Mouse (Mus musculus) spleen, postnatal 36 days (tissue): ENCODE data around the gene Depdc1b.

Experiments used
- DNase-seq, 2 experiments: peaks; one replicate each; pipeline ENCODE4 v3.0.0; 2022; ENCODE audit warnings: low spot score in 2 of 2, mixed read lengths in 1 of 2

The Depdc1b gene

DNA sequence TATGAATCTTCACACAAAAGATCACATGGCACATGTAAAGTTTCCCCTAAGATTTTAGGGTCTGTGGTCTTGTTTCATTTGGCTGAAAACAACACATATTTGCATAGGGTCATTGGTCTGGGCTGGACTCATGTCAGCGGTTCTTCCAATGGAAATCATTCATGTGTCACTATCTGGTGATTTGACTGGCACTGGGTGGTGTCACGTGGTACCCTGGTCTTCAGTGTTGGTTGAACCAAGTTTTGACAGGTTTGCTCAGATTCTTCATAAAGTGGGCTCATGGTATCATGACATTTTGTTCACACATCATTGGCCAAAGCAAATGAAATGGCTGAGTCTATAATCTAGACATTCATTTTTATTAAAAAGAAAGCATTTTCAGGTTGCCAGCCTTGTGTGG is 1.3 kb downstream of the Depdc1b start:
- no peak for DNase-seq

DNA sequence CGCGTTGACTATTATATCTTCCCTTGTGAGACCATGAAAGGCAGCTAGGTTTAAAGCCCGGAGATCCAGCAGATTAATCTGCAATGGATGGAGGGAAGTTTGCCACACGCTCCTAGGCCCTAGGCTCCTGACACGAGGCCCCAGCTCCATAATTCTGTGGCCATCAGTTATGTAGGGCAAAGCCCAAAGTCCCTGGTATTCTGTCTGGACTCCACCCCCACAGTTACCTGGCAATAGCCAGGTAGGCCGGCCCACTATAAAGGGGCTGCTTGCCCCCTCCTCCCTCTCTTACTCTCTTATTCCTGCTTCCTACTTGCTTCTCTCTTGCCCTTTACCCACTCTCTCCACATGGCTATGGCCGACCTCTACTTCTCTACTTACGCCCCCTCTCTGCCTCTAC is 2.9 kb downstream of the Depdc1b start:
- no peak for DNase-seq

DNA sequence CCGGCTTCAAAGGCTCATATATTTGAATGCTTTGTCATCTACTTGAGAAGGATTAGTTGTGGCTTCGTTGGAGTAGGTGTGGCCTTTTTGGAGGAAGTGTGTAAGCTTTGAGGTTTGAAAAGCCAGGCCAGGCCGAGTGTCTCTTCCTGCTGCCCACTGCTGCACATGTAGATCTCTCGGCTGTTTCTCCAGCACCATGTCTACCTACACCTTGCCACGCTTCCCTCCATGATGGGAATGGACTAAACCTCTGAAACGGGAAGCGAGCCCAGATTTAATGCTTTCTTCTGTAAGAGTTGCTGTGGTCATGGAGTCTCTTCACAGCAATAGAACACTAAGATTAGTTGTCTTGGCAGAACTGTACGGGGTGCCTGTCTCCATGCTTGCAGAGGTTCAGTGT is 4.1 kb downstream of the Depdc1b start:
- no peak for DNase-seq

DNA sequence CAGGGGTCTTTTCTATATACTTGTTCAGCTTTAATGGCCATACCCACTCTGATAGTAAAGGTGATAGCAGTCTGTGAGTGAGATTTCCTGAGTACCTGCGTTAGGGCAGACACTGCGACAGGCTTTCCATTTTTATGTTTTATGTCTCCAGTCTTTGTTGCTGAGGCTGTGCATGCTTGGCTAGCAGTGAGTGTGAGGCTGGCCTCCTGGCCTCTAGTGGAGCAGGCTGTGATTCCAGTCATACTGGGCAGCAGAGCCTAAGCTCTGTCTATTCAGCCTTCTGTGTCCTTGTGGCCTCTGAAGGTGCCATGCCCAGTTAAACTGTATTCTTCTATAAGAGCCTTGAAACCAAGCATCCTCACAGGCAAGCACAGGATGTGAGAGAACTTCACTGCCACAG is 6.3 kb downstream of the Depdc1b start:
- DNase-seq, result no peak

DNA sequence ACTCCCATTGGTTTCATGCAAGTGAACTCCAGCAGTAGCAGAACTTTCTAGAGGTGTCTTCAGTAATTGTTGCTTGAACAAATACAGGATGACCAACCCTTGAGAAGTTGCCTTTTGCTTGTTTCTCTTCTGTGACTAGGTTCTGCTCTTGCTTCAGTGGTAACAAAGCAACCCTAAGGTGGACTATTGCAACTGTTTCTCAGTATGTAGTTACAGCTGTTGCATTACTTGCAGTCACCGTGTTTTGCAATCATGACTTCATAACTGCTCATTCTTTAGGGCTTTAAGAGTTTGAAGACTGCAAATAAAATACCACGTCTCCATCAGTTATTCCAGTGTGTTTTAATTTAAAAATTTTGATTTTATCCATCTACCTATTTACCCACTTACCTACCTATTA is 7.2 kb downstream of the Depdc1b start:
- no peak for DNase-seq

DNA sequence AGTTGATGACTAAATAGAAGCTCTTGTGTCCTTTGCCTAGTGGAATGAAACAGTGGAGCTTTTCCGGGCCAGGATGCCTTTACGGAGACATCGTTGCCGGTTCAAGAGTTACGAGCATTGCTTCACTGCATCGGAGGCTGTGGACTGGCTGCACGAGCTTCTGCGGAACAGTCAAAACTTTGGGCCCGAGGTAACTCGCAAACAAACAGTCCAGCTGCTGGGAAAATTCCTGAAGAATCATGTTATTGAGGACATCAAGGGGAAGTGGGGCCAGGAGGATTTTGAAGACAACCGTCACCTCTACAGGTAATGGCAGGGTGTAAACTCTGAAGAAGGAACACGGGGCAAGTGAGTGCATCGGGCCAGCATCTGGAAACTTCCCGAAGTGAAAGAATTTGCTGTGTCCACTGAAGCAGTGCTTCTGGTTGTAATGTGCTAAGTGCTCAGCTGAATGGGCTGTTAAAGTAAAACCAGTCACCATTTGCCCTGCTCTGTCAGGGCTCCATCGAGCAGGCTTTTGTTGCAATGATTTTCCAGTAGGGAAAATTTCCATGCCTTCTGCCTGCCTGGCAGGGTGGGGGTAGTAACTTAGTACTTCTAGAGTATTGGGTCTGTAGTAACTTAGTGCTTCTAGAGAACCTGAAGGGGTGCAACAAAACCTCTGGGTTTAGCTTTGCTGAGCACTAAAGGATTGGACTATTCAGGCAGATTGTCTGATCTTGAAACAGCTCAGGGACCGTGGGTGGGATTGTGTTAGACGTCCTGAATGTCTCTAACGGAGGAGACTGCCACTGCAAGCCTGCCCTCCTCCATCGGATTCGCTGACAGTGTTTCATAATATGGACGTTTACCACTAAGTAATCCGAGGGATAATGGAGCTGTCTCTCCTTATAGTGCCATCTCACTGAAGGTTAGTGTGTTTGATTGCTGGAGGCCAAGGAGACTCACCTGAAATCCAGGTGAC is 8.0 kb downstream of the Depdc1b start:
- DNase-seq, result no peak

DNA sequence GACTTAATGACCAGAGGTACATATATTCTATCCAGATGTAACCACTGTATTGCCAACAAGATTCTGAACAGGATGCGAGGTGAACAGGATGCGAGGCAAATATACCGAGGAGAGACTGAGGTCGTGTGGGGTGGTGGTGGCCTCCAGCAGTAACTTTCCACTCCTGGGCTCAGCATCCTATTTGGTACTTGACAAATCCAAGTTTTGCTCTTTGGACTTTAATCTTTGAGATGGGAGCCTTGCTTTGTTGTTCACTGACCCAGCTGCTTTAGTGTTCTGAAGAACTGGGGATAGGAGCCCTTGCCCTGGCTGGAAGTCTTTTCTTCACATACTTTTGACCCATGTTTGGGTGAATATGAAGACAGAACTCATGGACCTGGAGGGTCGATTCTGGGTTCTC is 9.7 kb downstream of the Depdc1b start:
- DNase-seq, result no peak

DNA sequence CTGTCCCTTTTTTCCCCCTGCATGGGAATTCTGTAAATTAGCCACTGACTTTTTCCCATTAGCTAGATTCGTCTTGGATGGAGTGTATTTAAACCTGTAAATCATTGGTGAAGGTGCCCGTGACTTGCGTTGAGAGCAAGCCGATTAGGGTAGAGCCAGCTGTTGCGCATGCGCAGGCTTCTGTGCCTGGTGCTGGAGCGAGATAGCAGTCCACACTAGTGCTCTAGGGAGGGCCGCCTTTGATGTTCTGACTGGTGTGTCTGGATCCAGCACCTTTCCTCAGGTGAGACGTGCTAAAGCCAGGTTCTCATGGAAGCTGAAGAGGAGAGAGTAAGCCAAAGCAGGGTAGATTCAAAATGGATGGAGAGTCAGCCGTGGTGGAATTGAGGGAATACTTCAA is 10.2 kb downstream of the Depdc1b start:
- DNase-seq, result no peak

DNA sequence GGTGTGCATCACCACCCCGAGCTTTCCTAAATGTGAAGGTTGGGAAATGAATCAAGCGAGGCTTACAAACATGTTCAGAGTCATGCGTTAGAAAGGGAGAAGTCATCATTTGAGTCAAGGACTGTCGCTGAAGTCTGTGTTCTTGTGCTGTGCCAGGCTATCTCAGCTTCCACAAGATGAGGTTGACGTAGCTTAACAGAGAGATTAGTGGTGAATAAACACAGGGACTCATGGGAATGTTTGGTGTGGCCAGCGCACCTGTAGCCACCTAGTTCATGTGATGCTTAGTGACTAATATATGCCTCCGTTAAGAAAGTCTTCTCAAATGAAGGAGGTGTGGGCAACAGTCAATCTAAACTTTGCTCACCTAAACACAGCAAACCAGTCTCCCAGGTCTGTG is 10.9 kb downstream of the Depdc1b start:
- DNase-seq, result no peak

DNA sequence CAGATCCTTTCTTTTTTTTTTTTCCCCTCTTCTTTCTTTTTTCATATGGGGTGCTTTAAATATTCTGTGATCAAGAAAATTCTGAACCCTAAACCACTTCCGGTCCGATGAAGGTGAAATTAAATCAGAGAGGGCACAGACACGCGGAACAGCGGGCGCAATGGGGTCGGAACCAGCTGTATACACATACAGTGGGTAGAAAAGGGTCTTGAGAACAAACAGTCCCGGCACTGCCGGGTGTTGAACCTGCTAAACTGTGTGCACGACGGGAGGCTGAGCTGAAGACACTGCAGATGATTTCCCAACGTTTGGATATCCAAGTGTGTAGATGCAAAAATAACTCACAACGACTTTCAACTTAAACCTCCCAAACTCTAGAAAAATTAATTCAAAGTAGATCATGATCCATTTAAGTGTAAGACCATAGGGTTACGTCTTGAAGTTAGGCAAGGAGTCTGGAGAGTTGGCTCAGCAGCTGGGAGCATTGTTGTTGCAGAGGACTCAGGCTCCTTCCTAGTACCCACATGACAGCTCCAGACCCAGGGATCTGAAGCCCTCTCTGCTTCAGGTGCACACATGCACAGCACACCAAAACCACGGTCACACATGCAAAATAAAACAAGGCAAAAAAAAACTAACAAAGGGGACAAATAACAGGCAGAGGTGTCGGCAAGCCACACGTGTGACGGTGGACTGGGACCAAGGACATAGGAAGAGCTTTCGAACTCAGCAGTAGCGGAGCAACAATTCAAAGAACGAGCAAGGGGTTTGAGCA is 12.5 kb downstream of the Depdc1b start:
- no peak for DNase-seq

DNA sequence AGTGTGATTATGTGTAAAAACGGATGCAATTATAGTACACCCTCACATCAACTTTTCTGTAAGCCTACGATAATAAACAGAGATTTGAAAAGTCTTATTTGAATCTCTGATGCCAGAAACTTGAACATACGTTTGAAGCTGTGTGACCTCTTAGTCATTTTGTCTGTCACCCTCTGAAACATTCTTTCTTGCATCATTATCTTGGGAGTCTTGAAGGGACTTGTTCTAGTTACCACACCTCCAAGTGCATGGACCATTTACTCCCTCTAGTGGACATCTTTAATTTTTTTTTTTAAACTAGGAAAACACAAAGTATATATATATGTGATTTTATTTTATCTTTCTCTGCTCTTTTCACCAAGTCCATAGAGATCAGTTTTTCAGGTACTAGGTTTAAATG is 13.6 kb downstream of the Depdc1b start:
- no peak for DNase-seq

DNA sequence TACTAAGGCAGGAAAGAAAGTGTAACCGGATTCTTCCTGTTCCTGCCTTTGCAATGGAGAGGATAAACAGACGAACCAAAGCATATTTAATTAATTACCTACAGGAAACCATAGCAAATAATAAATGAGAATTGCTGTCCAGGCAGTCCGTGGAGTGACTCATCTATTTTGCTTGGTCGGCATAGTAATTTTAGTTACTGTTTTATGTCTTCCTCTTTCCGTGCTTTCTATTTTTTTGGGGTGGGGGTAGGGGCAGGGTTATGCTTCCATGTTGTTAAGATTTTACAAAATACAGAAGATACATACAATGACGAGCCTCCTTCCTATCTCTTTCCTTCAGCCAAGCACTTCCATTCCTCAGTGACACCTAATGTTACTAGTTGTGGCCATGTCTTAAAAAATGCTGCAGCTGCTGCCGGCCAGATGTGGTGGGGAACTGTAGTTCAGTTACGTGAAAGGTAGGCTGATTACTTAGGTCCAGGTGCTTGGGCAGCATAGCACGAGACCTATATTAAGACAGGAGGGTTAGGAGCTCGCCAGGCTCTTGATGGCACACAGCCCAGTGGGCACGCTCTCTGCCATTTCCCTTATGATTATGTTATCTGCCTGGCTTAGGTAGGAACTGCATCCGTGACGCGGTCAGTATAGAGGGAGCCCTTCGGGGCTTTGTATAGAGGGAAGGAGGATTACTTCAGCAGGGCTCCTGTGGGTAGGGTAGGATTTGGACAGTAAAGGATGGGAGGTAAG is 19.3 kb downstream of the Depdc1b start:
- no peak for DNase-seq

DNA sequence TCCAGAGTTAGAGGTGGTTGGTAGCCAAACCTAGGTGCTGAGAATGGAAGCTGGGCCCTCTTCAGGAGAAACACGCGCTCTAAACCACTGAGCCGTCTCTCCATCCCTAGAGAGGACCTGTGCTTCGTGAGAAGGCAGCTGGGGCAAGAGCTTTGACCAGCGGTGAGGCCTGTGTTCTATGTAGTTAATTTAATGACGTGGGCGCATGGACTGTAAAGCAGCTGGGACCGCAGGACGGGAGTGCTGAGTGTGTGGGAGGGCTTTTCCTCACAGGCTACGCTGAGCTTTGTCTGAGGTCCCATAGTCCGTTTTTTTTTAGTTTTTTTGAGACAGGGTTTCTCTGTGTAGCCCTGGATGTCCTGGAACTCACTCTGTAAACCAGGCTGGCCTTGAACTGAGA is 20.1 kb downstream of the Depdc1b start:
- DNase-seq, result no peak

DNA sequence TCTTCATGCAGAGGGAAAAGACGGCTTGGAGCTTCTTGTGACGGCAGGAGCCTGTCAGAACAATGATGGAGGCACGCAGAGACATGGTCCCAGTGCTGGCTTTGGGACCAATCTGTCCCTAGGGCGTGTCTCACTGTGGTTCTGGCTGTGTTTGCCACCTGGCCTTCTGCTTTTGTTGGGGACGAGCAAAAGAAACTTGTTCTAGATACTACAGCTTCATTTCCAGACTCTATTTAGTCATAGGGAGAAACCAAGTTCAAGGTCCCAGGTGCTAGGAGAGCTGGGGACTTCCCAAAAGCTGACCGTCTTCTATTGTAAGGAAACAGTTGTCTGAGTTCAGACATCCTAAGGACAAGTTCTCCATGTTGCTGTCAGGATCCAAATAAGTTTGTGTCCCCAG is 21.2 kb downstream of the Depdc1b start:
- no peak for DNase-seq

DNA sequence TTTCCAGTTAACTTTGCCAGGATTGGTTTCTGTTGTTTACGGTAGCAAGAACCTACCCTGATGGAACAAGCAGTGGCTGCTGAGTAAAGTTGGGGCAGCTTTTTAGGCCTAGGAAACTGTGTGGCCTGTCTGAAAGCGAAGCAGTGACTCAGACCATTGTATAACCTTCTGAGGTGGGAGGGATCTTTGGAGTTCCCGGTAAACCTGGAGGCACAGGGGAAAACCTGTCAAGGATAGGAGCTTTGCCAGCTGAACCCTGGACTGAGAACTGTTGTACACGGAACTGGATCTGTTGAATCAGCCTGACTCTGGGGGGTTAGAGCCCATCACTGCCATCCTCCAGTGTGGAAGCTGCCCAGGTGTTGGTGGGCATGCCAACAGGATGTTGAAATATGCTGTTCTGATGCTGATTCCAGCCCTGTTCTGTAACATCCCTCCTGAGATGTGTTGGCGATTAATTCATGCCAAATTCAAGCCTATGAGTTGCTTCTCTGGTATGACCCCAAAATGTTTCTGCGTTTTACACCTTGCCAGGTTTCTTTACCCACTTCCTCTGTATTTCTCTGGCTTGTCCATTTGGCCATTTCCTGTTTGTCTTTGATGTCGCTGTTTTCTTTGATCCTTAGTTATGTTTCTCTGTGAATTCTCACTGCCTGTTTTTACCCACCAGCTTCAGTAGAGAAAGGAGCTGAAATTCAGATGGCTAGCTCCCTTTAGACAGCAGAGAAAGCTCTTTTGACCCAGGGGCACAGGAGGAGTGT is 22.1 kb downstream of the Depdc1b start:
- DNase-seq, result no peak

DNA sequence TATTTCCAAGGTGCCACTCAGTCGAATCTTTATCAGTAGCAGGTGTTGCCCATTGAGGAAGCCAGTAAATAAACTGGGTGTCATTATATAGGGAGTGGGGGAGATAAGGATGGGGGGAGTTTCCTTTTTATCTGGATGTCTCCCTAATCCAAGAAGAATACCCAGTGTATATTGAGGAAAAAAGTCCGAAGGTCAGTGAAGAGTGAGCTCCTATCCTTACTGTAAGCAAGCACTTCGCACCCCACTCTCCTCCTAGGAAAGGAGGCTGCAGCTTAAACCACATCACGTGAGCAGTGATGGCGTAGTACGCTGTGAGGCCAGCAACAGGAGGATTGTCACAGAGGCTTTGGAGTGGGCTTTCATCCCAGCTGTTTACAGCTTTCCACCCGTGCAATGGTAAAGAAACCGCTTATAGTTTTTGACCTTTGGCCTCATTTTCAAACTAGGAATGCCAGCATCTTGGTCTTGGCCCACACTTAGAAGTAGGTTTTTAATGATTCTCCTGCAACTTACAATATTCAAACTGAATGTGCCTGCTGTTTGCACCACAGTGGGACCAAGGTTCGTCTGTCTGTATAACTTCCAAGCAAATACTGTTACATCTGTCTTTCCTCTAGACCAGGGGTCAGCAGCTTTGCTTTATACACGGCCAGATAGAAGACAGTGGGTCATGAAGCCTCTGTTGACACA is 23.9 kb downstream of the Depdc1b start:
- no peak for DNase-seq

DNA sequence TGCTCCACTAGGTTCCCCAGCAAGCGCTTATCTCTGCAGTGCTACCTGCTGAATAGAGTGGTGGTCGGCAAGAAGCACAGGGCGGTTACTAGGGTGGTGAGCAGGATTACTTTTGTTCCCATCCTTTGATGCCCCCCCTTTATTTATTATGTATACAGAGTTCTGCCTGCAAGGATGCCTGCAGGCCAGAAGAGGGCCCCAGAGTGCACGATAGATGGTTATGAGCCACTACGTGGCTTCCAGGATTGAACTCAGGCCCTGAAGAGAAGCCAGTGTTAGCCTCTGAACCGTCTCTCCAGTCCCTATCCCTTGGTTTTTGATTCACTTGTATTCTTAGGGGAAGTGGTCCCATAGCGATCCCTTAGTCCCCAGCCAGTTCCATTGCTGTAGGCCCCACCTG is 25.5 kb downstream of the Depdc1b start:
- DNase-seq, result no peak

DNA sequence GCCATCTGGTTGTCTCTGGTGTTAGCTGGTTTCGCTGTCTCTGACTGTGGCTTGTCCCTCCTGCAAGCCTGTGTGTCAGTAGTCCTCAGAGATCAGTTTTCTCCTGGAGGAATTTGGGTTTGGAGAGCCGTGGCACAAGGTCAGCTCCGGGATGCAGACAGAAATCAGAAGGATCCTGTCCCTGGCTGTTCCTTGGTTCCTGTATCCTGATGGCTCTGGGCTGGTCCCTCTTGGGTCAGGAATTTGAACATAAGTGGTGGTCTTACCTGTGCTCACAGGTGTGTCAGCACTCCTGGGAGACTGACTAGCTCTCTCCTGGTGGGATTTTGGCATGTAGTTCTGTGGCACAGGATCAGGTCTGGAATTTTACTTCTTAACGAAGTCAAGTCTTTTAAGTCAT is 29.6 kb downstream of the Depdc1b start:
- DNase-seq, result no peak

DNA sequence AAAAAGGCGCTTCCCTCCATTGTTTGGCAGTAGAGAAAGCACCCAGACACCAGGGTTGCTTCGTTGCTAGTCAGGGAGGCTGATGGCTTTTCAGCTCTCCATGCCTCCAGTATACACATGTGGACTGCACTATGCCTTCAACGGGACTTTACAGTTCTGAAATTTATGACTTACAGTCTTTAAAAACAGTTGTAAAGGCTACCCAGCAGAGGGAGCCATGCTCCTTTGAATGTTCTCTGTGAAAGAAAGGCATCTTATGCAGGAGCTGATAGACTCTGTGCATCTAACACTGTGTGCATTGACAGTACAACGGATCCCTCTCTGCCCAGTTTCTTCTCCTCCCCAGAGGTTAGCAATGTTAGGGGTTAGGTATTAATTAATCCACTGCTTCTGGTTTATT is 30.9 kb downstream of the Depdc1b start:
- DNase-seq, result peak; percentile 5 to 21

DNA sequence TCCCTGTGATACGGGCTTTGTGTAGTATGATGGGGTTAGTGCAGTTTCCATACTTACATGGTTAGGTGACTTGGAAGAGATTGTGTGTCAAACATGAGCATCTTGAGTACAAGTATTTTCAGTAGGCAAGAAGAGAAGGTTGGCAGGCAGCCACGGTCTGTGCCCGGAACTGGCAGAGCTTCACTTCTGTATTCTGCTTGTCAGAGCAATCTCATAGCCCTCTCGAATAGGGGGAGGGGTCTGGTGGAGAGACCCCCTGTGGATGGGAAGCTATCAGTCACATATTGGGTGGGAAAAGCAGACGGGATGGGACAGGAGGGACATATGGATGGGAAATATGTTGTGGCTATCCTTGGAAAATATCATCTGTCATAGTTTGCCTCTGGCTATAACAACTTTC is 33.5 kb downstream of the Depdc1b start:
- DNase-seq, result no peak

DNA sequence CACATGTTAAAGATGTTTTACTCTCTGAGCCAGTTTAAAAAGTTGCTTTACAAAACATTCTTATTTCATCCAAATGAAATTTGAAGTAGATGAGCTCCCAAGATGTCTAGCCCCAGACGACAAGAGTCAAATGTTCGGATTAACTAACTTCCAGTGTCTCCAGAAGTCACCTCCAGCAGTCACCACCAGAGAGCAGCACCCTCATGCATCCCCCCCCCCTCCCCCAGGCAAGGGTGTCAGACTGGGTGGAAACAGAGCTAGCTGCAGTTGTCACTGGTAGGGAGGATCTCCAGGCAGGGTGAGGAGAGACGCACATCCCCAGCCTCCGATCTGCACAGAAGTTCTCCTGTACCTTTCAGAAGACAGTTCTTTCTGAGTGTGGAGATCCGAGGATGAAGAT is 37.6 kb downstream of the Depdc1b start:
- DNase-seq, result no peak
